Mouse (Mus musculus) myocyte (in vitro differentiated cells): ENCODE measurements at regions not wholly inside any gene's neighbourhood (a gene's known extent, or its start where the extent isn't known, plus 50 kb on each side); places are given as distances from the start of the nearest gene placed in this dataset.

Experiments used
- H3K27me3 ChIP-seq: one replicate; pipeline ENCODE4 v1.6.1; 2011; ENCODE audit not compliant: control insufficient read depth, insufficient read depth, insufficient read length
- H3K36me3 ChIP-seq: one replicate; pipeline ENCODE4 v1.6.1; 2011; ENCODE audit not compliant: control insufficient read depth, insufficient read depth
- H3K4me2 ChIP-seq: one replicate; pipeline ENCODE4 v1.6.1; 2011; ENCODE audit warnings: low read depth, control low read depth
- H3K4me3 ChIP-seq: one replicate; pipeline ENCODE4 v1.5.1; 2011; ENCODE audit warnings: mild to moderate bottlenecking, control low read depth, moderate library complexity
- H3K79me2 ChIP-seq: one replicate; pipeline ENCODE4 v1.6.1; 2011; ENCODE audit not compliant: control insufficient read depth, insufficient read depth
- H3ac ChIP-seq: one replicate; pipeline ENCODE4 v1.6.1; 2011; ENCODE audit not compliant: control insufficient read depth, insufficient read length
- CEBPB ChIP-seq: IDR thresholded peaks from 2 replicates; pipeline ENCODE4 v1.6.1; 2011; ENCODE audit warnings: mild to moderate bottlenecking, moderate library complexity; ENCODE audit not compliant: poor library complexity, insufficient read depth, severe bottlenecking
- E2F4 ChIP-seq: IDR thresholded peaks from one replicate; pipeline ENCODE4 v1.6.1; 2011; ENCODE audit warnings: mild to moderate bottlenecking, control low read depth, moderate library complexity; ENCODE audit not compliant: insufficient read depth
- MAX ChIP-seq: IDR thresholded peaks from one replicate; pipeline ENCODE4 v1.6.1; 2011; ENCODE audit warnings: low read depth, mild to moderate bottlenecking, control low read depth
- MYOD1 ChIP-seq, 3 experiments: IDR thresholded peaks; one replicate each; pipeline ENCODE4 v1.6.1; 2011; ENCODE audit warnings: control low read depth in 2 of 3, low read depth in 2 of 3, mild to moderate bottlenecking in 2 of 3, moderate library complexity in 1 of 3; ENCODE audit not compliant: insufficient read length in 2 of 3, control insufficient read depth in 1 of 3
- MYOG ChIP-seq, 3 experiments: IDR thresholded peaks; one replicate each; pipeline ENCODE4 v1.6.1; 2011; ENCODE audit warnings: control low read depth in 2 of 3, low read depth in 2 of 3, mild to moderate bottlenecking in 2 of 3; ENCODE audit not compliant: insufficient read length in 2 of 3, control insufficient read depth in 1 of 3, insufficient read depth in 1 of 3
- POLR2A ChIP-seq: IDR thresholded peaks from one replicate; pipeline ENCODE4 v1.6.1; 2011; ENCODE audit warnings: low read depth, mild to moderate bottlenecking, control low read depth, moderate library complexity; ENCODE audit not compliant: insufficient read length
- POLR2AphosphoS2 ChIP-seq: IDR thresholded peaks from one replicate; pipeline ENCODE4 v1.6.1; 2011; ENCODE audit warnings: low read depth, control low read depth; ENCODE audit not compliant: insufficient read length
- REST ChIP-seq: IDR thresholded peaks from one replicate; pipeline ENCODE4 v1.6.1; 2011; ENCODE audit warnings: mild to moderate bottlenecking, control low read depth, moderate library complexity; ENCODE audit not compliant: insufficient read depth, insufficient read length
- SRF ChIP-seq: IDR thresholded peaks from one replicate; pipeline ENCODE4 v1.6.1; 2011; ENCODE audit warnings: low read depth; ENCODE audit not compliant: control insufficient read depth, insufficient read length
- TCF12 ChIP-seq: IDR thresholded peaks from one replicate; pipeline ENCODE4 v1.6.1; 2011; ENCODE audit warnings: mild to moderate bottlenecking, control low read depth; ENCODE audit not compliant: poor library complexity, insufficient read depth, severe bottlenecking
- TCF3 ChIP-seq: IDR thresholded peaks from one replicate; pipeline ENCODE4 v1.6.1; 2011; ENCODE audit warnings: low read depth, control low read depth; ENCODE audit not compliant: insufficient read length
- USF1 ChIP-seq: IDR thresholded peaks from one replicate; pipeline ENCODE4 v1.6.1; 2011; ENCODE audit warnings: low read depth, mild to moderate bottlenecking, control low read depth, moderate library complexity

- TF ChIP-seq REST (no peak), CEBPB (no peak), MYOD1 (IDR thresholded peaks at IDR 0.05; ENCODE audit: control insufficient read depth in 1 of 3, insufficient read length in 2 of 3, low read depth in 2 of 3) (no peak), E2F4 (no peak)
- Histone ChIP-seq H3K4me3 (no peak overlapping the region), H3K4me2 (no peak overlapping the region), H3ac (no peak overlapping the region), H3K27me3 (no peaks in the 10 kb centered on the region), H3K79me2 (no peaks in the 10 kb centered on the region), H3K36me3 (no peaks in the 10 kb centered on the region)
Observed at GRCm38 (mm10) chr4:87718166-87718805, 314.9 kb downstream of the Mllt3 start.

- no peak for TF ChIP-seq POLR2A
- no peak for TF ChIP-seq POLR2AphosphoS2
- TF ChIP-seq TCF3 = no peak
- no peak for TF ChIP-seq MYOD1 (IDR thresholded peaks at IDR 0.05; ENCODE audit: control insufficient read depth in 1 of 3, insufficient read length in 2 of 3, low read depth in 2 of 3)
- TF ChIP-seq SRF = no peak
- H3K79me2 ChIP-seq = no peaks in the 10 kb centered on the region
- H3K4me2 ChIP-seq = no peak overlapping the region
- H3ac ChIP-seq = no peak overlapping the region
- H3K36me3 ChIP-seq = no peaks in the 10 kb centered on the region
- H3K4me3 ChIP-seq = no peak overlapping the region
- H3K27me3 ChIP-seq = no peaks in the 10 kb centered on the region
Observed at GRCm38 (mm10) chr4:87715212-87715933, 317.8 kb downstream of the Mllt3 start.

GRCm38 (mm10) chr4:87712691-87713090 is 320.5 kb downstream of the Mllt3 start:
- no peak overlapping the region for H3K4me2 ChIP-seq
- TF ChIP-seq MYOD1 (IDR thresholded peaks at IDR 0.05; ENCODE audit: control insufficient read depth in 1 of 3, insufficient read length in 2 of 3, low read depth in 2 of 3) = peak in 2 of 3 experiments; percentile 25 to 63
- no peak for TF ChIP-seq USF1
- no peak overlapping the region for H3ac ChIP-seq
- H3K4me3 ChIP-seq = no peak overlapping the region
- no peaks in the 10 kb centered on the region for H3K36me3 ChIP-seq
- H3K27me3 ChIP-seq = no peaks in the 10 kb centered on the region
- no peaks in the 10 kb centered on the region for H3K79me2 ChIP-seq

GRCm38 (mm10) chr4:87712286-87712685 is 320.9 kb downstream of the Mllt3 start:
- no peak overlapping the region for H3K4me3 ChIP-seq
- H3ac ChIP-seq = no peak overlapping the region
- no peak overlapping the region for H3K4me2 ChIP-seq
- H3K79me2 ChIP-seq = no peaks in the 10 kb centered on the region
- no peaks in the 10 kb centered on the region for H3K36me3 ChIP-seq
- no peak for TF ChIP-seq MAX
- no peak for TF ChIP-seq POLR2A
- no peak for TF ChIP-seq CEBPB
- TF ChIP-seq MYOG (IDR thresholded peaks at IDR 0.05; ENCODE audit: control insufficient read depth in 1 of 3, insufficient read depth in 1 of 3, insufficient read length in 2 of 3, low read depth in 2 of 3) = peak in 1 of 3 experiments; percentile 30
- TF ChIP-seq USF1 = no peak
- TF ChIP-seq TCF12 = no peak
- no peak for TF ChIP-seq TCF3
- peak in 2 of 3 experiments; percentile 26 to 63 for TF ChIP-seq MYOD1 (IDR thresholded peaks at IDR 0.05; ENCODE audit: control insufficient read depth in 1 of 3, insufficient read length in 2 of 3, low read depth in 2 of 3)
- no peak for TF ChIP-seq SRF
- H3K27me3 ChIP-seq = no peaks in the 10 kb centered on the region

GRCm38 (mm10) chr4:87711185-87711827 is 321.9 kb downstream of the Mllt3 start:
- H3ac ChIP-seq = no peak overlapping the region
- no peaks in the 10 kb centered on the region for H3K79me2 ChIP-seq
- no peaks in the 10 kb centered on the region for H3K27me3 ChIP-seq
- no peak for TF ChIP-seq SRF
- no peak for TF ChIP-seq USF1
- TF ChIP-seq MAX = no peak
- TF ChIP-seq E2F4 = no peak
- no peak for TF ChIP-seq CEBPB
- TF ChIP-seq POLR2AphosphoS2 = no peak
- no peak for TF ChIP-seq TCF3
- no peak overlapping the region for H3K4me3 ChIP-seq
- no peaks in the 10 kb centered on the region for H3K36me3 ChIP-seq
- no peak overlapping the region for H3K4me2 ChIP-seq
